Mouse (Mus musculus): ENCODE results near the gene Zbtb25. TPM values are rescaled to one million over a fixed set of nuclear protein-coding genes. Genes with fewer than 3 reads are reported as not detected.
A peak's percentile ranks its signal among the peaks of the same experiment; 100 is the strongest.

Zbtb25 gene
- polyA plus RNA-seq, 1 experiment: 29.2 TPM

DNA sequence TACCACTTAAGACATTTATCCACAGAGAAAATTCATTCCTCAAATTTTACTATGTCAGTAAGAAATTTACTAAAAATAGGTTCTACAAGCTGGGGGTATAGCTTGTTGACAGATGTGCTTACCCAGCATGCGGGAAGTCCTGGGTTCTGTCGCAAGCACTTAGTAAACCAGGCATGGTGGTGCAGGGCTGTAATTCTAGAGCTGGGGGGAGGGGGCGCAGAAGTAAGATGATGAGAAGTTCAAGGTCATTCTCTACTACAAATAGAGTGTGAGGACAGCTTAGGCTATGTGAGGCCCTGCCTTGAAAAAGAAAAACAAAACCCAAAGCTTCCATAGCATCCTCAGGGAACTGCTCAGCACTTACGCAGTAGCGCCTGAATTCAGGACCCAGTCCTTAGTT, 9.2 kb upstream of the Zbtb25 start:
- Histone ChIP-seq H3K27ac (ENCODE audit: insufficient read depth, low read length) (no peak overlapping the region), H3K4me1 (ENCODE audit: control insufficient read depth, insufficient read depth, low read length) (peaks cover 4% of the 10 kb centered on the region; the same call in 1 of the 2 replicates), H3K4me3 (ENCODE audit: insufficient read depth, low read length) (no peak overlapping the region)
- no peak for TF ChIP-seq POLR2A (IDR thresholded peaks at IDR 0.05; ENCODE audit: low read depth, low read length)
- no peak for TF ChIP-seq CTCF (IDR thresholded peaks at IDR 0.05; ENCODE audit: borderline replicate concordance, insufficient read depth, low read length)

DNA sequence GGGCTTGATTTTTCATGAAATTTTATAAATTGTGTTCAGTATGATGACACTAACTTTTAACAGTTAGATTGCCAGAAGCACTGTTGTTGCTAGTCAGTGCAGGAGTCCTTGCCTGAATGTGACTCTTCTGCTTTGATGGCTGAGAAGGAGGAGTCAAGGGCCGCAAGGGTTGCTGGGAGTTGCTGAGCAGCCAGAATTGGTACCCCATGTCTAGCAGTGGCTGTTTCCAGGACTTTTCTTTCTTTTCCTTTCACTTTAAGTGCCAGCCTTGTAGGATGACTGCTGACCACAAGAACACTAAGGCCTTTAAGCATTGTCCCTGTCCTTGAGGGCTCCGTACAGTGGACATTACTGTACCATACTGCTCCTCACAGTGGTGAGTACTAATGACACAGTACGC, 8.3 kb upstream of the Zbtb25 start:
- Histone ChIP-seq H3K4me3 (ENCODE audit: insufficient read depth, low read length) (no peak overlapping the region), H3K4me1 (ENCODE audit: control insufficient read depth, insufficient read depth, low read length) (peaks cover 6% of the 10 kb centered on the region), H3K27ac (ENCODE audit: insufficient read depth, low read length) (no peak overlapping the region)
- TF ChIP-seq POLR2A (IDR thresholded peaks at IDR 0.05; ENCODE audit: low read depth, low read length): no peak
- no peak for TF ChIP-seq CTCF (IDR thresholded peaks at IDR 0.05; ENCODE audit: borderline replicate concordance, insufficient read depth, low read length)

DNA sequence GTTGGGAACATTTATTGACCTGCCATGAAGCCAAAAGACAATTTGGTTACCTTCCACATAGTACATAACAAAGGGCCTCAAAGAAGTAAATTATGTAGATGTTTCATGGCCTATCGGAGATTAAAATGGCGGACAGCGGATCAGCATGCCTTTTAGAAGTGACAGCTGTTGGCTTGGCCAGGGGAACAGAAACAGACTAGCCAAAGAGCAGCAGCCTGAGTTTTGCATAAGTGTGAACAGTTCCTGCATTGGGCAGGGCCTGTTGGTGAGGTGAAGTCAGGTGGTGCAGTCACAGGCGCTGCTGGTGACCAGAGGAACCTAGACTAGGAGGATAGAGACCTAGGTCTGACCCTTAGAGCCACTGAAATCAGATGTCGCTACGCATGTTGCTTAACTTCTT, 7.7 kb upstream of the Zbtb25 start:
- TF ChIP-seq CTCF (IDR thresholded peaks at IDR 0.05; ENCODE audit: borderline replicate concordance, insufficient read depth, low read length): no peak
- no peak for TF ChIP-seq POLR2A (IDR thresholded peaks at IDR 0.05; ENCODE audit: low read depth, low read length)
- Histone ChIP-seq H3K4me3 (ENCODE audit: insufficient read depth, low read length) (no peak overlapping the region), H3K27ac (ENCODE audit: insufficient read depth, low read length) (no peak overlapping the region), H3K4me1 (ENCODE audit: control insufficient read depth, insufficient read depth, low read length) (peaks cover 6% of the 10 kb centered on the region)

DNA sequence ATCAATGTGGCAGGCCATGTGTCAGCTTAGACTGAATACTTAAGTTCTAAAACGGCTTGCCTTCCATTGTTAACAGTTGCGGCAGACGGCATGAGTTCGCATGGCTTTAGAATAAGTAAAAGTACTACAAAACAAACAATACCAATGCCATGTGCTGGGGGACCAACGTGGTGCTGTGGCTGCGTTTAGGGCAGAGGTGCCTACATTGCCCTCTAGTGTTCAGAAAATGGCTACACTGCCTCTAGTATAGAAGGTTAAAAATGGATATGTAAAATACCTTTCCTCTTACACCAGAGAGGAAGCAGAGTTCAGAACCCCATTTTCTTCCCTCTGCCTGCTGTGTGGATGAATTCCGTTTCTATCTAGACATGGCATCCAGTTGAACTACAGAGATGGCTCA, 7.2 kb upstream of the Zbtb25 start:
- H3K4me3 ChIP-seq (ENCODE audit: insufficient read depth, low read length): no peak overlapping the region
- H3K27ac ChIP-seq (ENCODE audit: insufficient read depth, low read length): no peak overlapping the region
- peaks cover 6% of the 10 kb centered on the region for H3K4me1 ChIP-seq (ENCODE audit: control insufficient read depth, insufficient read depth, low read length)
- TF ChIP-seq CTCF (IDR thresholded peaks at IDR 0.05; ENCODE audit: borderline replicate concordance, insufficient read depth, low read length): peak; percentile 45; the same call in 1 of the 2 replicates
- TF ChIP-seq POLR2A (IDR thresholded peaks at IDR 0.05; ENCODE audit: low read depth, low read length): no peak

DNA sequence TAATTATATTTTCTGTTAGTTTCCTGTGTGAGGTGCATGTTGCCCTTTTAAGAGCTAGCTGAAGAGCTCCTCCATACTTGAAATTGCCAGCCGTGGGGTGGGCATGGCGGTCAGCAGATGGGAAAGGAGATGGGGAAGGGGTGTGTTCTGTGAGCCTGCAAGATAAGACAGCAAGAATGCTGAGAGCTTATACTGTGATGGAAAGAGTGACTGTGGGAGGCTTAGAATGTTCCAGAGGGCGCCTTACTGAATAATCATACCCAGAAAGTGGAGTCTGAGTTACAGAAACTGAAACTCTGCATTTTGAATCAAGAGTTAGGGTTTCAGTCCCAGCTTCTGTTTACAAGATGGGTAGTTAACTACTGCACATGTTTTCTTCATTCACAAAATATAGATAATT, 6.1 kb upstream of the Zbtb25 start:
- Histone ChIP-seq H3K4me3 (ENCODE audit: insufficient read depth, low read length) (no peak overlapping the region), H3K27ac (ENCODE audit: insufficient read depth, low read length) (no peak overlapping the region), H3K4me1 (ENCODE audit: control insufficient read depth, insufficient read depth, low read length) (peaks cover 6% of the 10 kb centered on the region)
- TF ChIP-seq POLR2A (IDR thresholded peaks at IDR 0.05; ENCODE audit: low read depth, low read length) (no peak), CTCF (IDR thresholded peaks at IDR 0.05; ENCODE audit: borderline replicate concordance, insufficient read depth, low read length) (no peak)

DNA sequence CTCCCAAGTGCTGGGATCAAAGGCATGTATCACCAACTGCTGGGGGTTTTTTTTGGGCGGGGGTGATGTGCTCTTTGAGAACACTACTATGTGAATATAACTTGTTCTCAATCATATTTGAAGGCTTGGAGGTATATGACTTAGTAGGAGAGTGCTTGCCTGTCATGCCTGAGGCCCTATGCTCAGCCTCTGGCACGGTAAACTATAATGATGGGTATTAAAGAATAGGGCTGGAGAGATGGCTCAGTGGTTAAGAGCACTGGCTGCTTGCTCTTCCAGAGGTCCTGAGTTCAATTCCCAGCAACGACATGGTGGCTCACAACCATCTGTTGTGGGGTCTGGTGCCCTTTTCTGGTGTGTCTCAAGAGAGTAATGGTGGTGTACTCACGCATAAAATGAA, 5.5 kb upstream of the Zbtb25 start:
- Histone ChIP-seq H3K4me3 (ENCODE audit: insufficient read depth, low read length) (no peak overlapping the region), H3K4me1 (ENCODE audit: control insufficient read depth, insufficient read depth, low read length) (peaks cover 6% of the 10 kb centered on the region), H3K27ac (ENCODE audit: insufficient read depth, low read length) (no peak overlapping the region)
- TF ChIP-seq CTCF (IDR thresholded peaks at IDR 0.05; ENCODE audit: borderline replicate concordance, insufficient read depth, low read length) (no peak), POLR2A (IDR thresholded peaks at IDR 0.05; ENCODE audit: low read depth, low read length) (no peak)

DNA sequence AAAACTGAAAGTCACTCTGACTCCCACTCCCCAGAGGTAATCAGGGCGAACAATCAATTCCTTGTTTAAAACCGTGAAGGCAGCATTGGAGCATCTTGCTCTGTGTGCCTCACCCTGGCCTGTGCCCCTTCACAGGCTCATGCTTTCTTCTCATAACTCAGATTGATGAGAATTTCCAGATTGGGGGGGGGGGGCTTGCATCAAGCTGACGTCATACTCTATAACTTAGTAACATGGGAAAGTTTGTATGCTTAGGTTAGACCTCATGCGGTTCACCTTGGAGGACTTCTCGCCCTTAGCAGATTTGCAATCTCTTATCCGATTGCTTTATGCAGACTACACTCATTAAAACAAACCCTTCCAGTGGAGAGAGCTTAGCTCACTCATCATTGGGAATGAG, 4.6 kb upstream of the Zbtb25 start:
- peaks cover 6% of the 10 kb centered on the region for H3K4me1 ChIP-seq (ENCODE audit: control insufficient read depth, insufficient read depth, low read length)
- TF ChIP-seq POLR2A (IDR thresholded peaks at IDR 0.05; ENCODE audit: low read depth, low read length): no peak
- TF ChIP-seq CTCF (IDR thresholded peaks at IDR 0.05; ENCODE audit: borderline replicate concordance, insufficient read depth, low read length): no peak
- H3K4me3 ChIP-seq (ENCODE audit: insufficient read depth, low read length): no peak overlapping the region
- no peak overlapping the region for H3K27ac ChIP-seq (ENCODE audit: insufficient read depth, low read length)

DNA sequence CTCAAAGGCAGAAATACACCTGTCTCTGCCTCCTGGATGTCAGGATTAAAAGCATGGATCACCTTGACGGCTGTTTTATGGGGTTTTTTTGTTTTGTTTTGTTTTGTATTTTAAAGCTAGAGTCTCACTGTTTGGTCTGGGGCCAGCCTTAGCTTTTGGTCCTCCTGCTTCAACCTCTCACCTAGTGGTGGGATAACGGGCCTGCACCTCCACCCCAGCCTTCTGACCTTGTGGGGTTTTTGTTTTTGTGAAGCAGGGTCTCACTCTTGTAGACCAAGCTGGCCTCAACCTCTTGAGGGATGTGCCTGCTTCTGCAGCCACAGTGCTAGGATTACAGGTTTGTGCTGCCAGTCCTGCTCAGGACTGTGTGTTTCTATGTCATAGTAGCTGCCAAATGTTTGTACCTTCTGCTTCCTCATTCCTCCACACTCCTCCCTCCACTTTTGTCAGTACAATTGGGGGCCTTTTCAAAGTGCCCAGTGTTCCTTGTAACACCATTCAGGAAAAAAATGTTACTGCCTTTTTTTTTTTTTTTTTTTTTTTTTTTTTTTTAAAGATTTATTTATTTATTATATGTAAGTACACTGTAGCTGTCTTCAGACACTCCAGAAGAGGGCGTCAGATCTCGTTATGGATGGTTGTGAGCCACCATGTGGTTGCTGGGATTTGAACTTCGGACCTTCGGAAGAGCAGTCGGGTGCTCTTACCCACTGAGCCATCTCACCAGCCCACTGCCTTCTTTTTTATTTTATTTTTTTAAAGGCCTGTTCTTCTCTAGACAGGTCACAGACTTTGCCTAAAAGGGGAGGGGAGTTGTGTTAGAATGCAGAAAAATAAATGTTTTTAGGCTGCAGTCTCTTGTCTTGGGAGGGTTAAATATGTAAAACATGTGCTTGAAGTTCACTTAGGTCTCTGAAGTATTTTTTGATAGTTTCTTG, 3.7 kb upstream of the Zbtb25 start:
- Histone ChIP-seq H3K27ac (ENCODE audit: insufficient read depth, low read length) (no peak overlapping the region), H3K4me1 (ENCODE audit: control insufficient read depth, insufficient read depth, low read length) (peaks cover 9% of the 10 kb centered on the region), H3K4me3 (ENCODE audit: insufficient read depth, low read length) (peak overlapping the region; percentile 75)
- TF ChIP-seq POLR2A (IDR thresholded peaks at IDR 0.05; ENCODE audit: low read depth, low read length) (no peak), CTCF (IDR thresholded peaks at IDR 0.05; ENCODE audit: borderline replicate concordance, insufficient read depth, low read length) (no peak)

DNA sequence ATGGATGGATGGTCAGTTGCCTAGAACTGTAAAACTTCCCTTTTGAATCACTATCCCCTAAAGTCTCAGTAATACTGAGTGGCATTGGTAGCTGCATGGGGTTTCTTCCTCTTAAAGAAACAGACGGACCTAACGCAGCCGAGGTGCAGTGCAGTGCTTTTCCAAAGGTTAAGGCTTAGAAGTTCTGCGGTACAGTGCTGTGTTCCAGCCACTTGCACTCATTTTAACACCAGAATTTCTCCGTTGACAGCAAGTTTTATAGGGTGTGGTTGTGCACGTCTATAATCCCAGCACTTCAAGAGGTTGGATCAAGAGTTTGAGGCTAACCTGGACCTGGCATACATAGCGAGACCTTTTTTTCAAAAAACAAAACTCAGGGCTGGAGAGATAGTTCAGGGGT, 2.6 kb upstream of the Zbtb25 start:
- TF ChIP-seq CTCF (IDR thresholded peaks at IDR 0.05; ENCODE audit: borderline replicate concordance, insufficient read depth, low read length) (no peak), POLR2A (IDR thresholded peaks at IDR 0.05; ENCODE audit: low read depth, low read length) (no peak)
- Histone ChIP-seq H3K27ac (ENCODE audit: insufficient read depth, low read length) (peak overlapping the region; percentile 74; the same call in 1 of the 2 replicates), H3K4me1 (ENCODE audit: control insufficient read depth, insufficient read depth, low read length) (peaks cover 17% of the 10 kb centered on the region), H3K4me3 (ENCODE audit: insufficient read depth, low read length) (peak overlapping the region; percentile 75)

DNA sequence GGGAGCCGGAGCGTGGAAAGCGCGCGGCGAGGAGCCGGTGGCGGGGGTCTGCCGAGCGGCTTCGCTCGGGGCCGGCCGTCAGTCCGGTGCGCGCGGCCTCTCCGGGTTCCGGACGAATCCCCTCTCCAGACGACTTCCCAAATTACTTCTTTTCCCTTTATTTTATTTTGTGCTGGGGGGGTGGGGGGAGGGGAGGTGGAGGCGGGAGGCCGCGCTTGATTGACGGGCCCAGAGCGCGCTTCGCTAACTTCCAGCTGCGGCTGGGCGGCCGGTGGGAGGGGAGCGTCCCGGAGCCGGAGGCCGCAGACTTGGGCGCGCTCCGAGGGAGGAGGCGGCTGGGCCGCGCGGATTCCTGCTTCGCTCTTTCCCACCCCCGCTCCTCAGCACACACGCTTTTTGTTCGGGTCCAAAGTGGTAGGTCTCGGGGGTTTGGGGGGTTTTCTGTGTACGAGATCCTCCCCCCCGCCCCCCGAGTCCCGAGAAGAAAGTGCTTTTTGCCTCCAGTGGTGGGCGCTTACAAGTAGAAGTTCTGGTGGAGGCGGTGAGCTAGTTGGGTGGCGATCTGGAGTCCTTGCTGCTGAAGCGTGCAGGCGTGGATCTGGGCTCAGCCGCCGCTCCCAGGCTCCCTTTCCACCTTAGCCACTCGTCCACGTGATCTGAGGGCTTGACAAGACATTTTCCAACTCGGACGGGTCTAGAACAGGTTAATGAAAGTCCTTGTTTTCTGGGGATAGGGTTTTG, 1.6 kb upstream of the Zbtb25 start:
- peak; percentile 68 for TF ChIP-seq POLR2A (IDR thresholded peaks at IDR 0.05; ENCODE audit: low read depth, low read length)
- TF ChIP-seq CTCF (IDR thresholded peaks at IDR 0.05; ENCODE audit: borderline replicate concordance, insufficient read depth, low read length): no peak
- Histone ChIP-seq H3K4me1 (ENCODE audit: control insufficient read depth, insufficient read depth, low read length) (peaks cover 19% of the 10 kb centered on the region), H3K27ac (ENCODE audit: insufficient read depth, low read length) (peak overlapping the region; percentile 99), H3K4me3 (ENCODE audit: insufficient read depth, low read length) (peak overlapping the region; percentile 75)
